Mouse (Mus musculus): ENCODE measurements at regions not wholly inside any gene's neighbourhood (a gene's known extent, or its start where the extent isn't known, plus 50 kb on each side); places are given as distances from the start of the nearest gene placed in this dataset.

DNA sequence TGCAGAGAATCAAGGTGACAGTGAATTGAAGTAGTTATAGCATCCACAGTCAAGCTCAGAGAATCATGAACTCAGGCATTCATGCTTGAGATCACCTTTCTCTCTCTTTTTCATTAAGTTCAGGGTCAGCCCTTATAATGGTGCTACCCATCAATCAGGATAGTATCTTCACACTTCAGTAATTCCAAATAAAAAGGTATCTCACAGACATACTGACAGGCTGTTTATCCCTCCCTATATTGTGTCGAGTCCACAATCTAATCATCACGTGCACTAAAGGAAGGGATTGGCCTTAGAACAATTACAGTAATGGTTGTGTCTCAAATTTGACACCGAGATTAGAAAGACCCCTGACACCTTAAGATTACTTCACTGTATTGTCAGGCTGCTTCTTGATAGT, 138.7 kb upstream of the Rspo3 start:
- no peak for TF ChIP-seq CTCF (IDR thresholded peaks at IDR 0.05; ENCODE audit: low read depth)
- no peak for TF ChIP-seq EP300 (IDR thresholded peaks at IDR 0.05; ENCODE audit: low read depth)

All from heart, postnatal 0 days (tissue).